ENCODE assay signal across 8 mouse cellular contexts in genomic region chr14:115041336-115042054, GRCm38 (mm10). TPM values are rescaled to one million over a fixed set of nuclear protein-coding genes. Genes with fewer than 3 reads are reported as not detected.
DNase-seq lines count a peak whose midpoint lies in the region; ATAC-seq and TF ChIP-seq lines count a peak whose summit lies in the region.

No protein-coding gene starts in this region.

- peaks cover 27% of the 10 kb centered on the region for H3K4me1 ChIP-seq in forebrain, embryonic 12.5 days
- peaks cover 29% of the 10 kb centered on the region for H3K4me1 ChIP-seq in hindbrain, embryonic 13.5 days (replicated peaks)
- H3K4me1 ChIP-seq in limb, embryonic 12.5 days (replicated peaks), result peaks cover 18% of the 10 kb centered on the region
- peaks cover 26% of the 10 kb centered on the region for H3K4me1 ChIP-seq in midbrain, embryonic 16.5 days (ENCODE audit: control insufficient read depth, insufficient read depth, low read length)
- H3K4me1 ChIP-seq in stomach, postnatal 0 days (replicated peaks; ENCODE audit: control insufficient read depth, insufficient read depth), result no peaks in the 10 kb centered on the region

- DNase-seq in heart, adult 18-20 months, result peak; percentile 22 to 39
- DNase-seq in heart, adult 8-10 months (ENCODE audit: low spot score), result no peak
- peak; percentile 54 for DNase-seq in adrenal gland, postnatal 10 days
- peak; percentile 46 for DNase-seq in stomach, postnatal 0 days (ENCODE audit: low spot score)

- peak overlapping the region; percentile 97 for H3K4me3 ChIP-seq in forebrain, embryonic 12.5 days (replicated peaks)
- H3K4me3 ChIP-seq in hindbrain, embryonic 13.5 days, result peak overlapping the region; percentile 90
- H3K4me3 ChIP-seq in limb, embryonic 12.5 days (replicated peaks), result peak overlapping the region; percentile 95
- H3K4me3 ChIP-seq in midbrain, embryonic 16.5 days (ENCODE audit: low read depth, low read length), result peak overlapping the region; percentile 90
- H3K4me3 ChIP-seq in stomach, postnatal 0 days (ENCODE audit: low read depth, low read length), result peak overlapping the region; percentile 90

- H3K4me2 ChIP-seq in forebrain, embryonic 12.5 days, result peak overlapping the region; percentile 83
- H3K4me2 ChIP-seq in hindbrain, embryonic 13.5 days, result peak overlapping the region; percentile 87
- H3K4me2 ChIP-seq in limb, embryonic 12.5 days, result peak overlapping the region; percentile 82
- H3K4me2 ChIP-seq in midbrain, embryonic 16.5 days (ENCODE audit: low read length), result peak overlapping the region; percentile 93
- peak overlapping the region; percentile 92 for H3K4me2 ChIP-seq in stomach, postnatal 0 days (replicated peaks; ENCODE audit: low read depth)

- peaks cover 4% of the 10 kb centered on the region for H3K27me3 ChIP-seq in forebrain, embryonic 12.5 days
- H3K27me3 ChIP-seq in hindbrain, embryonic 13.5 days, result peaks cover 6% of the 10 kb centered on the region
- H3K27me3 ChIP-seq in limb, embryonic 12.5 days, result no peaks in the 10 kb centered on the region
- no peaks in the 10 kb centered on the region; the same call in 1 of the 2 replicates for H3K27me3 ChIP-seq in midbrain, embryonic 16.5 days (ENCODE audit: control insufficient read depth, insufficient read depth, low read depth, low read length)
- H3K27me3 ChIP-seq in stomach, postnatal 0 days (ENCODE audit: control insufficient read depth, insufficient read depth, low read length), result no peaks in the 10 kb centered on the region

- H3K27ac ChIP-seq in forebrain, embryonic 12.5 days, result peak overlapping the region; percentile 97
- H3K27ac ChIP-seq in hindbrain, embryonic 13.5 days, result peak overlapping the region; percentile 95
- peak overlapping the region; percentile 97 for H3K27ac ChIP-seq in limb, embryonic 12.5 days
- H3K27ac ChIP-seq in midbrain, embryonic 16.5 days (ENCODE audit: low read length), result peak overlapping the region; percentile 90
- H3K27ac ChIP-seq in stomach, postnatal 0 days (replicated peaks), result peak overlapping the region; percentile 96

- no peak for TF ChIP-seq EP300 in stomach, postnatal 0 days (optimal IDR thresholded peaks at IDR 0.05)

- H3K9me3 ChIP-seq in forebrain, embryonic 12.5 days, result no peaks in the 10 kb centered on the region
- H3K9me3 ChIP-seq in hindbrain, embryonic 13.5 days, result no peaks in the 10 kb centered on the region
- H3K9me3 ChIP-seq in limb, embryonic 12.5 days, result no peaks in the 10 kb centered on the region
- no peaks in the 10 kb centered on the region for H3K9me3 ChIP-seq in midbrain, embryonic 16.5 days (replicated peaks; ENCODE audit: control insufficient read depth, low read length, poor library complexity, severe bottlenecking)
- no peaks in the 10 kb centered on the region for H3K9me3 ChIP-seq in stomach, postnatal 0 days (ENCODE audit: control insufficient read depth, low read length)

- 0% methylated on average over 40 of the region's 126 CpGs for WGBS in forebrain, embryonic 12.5 days
- WGBS in hindbrain, embryonic 13.5 days, result 1% methylated on average over 58 of the region's 126 CpGs
- 3% methylated on average over 55 of the region's 126 CpGs for WGBS in limb, embryonic 12.5 days
- 0% methylated on average over 40 of the region's 126 CpGs for WGBS in midbrain, embryonic 16.5 days
- 1% methylated on average over 15 of the region's 126 CpGs for WGBS in stomach, postnatal 0 days

- peak; percentile 35 for ATAC-seq in forebrain, embryonic 12.5 days (ENCODE audit: low FRiP score)
- ATAC-seq in hindbrain, embryonic 13.5 days (ENCODE audit: low FRiP score), result peak; percentile 40
- ATAC-seq in limb, embryonic 12.5 days (ENCODE audit: insufficient number of reproducible peaks, insufficient read depth, low FRiP score, low TSS enrichment, low read depth), result peak; percentile 9; the same call in 1 of the 2 replicates
- ATAC-seq in midbrain, embryonic 16.5 days, result peak; percentile 54
- peak; percentile 65 for ATAC-seq in stomach, postnatal 0 days (ENCODE audit: low FRiP score, low TSS enrichment)

- H3K9ac ChIP-seq in forebrain, embryonic 12.5 days, result peak overlapping the region; percentile 99
- H3K9ac ChIP-seq in hindbrain, embryonic 13.5 days, result peak overlapping the region; percentile 97
- H3K9ac ChIP-seq in limb, embryonic 12.5 days (replicated peaks), result peak overlapping the region; percentile 100
- peak overlapping the region; percentile 96 for H3K9ac ChIP-seq in midbrain, embryonic 16.5 days (ENCODE audit: low read depth, low read length)
- peak overlapping the region; percentile 95 for H3K9ac ChIP-seq in stomach, postnatal 0 days (ENCODE audit: low read length)

- peaks cover 30% of the 10 kb centered on the region for H3K36me3 ChIP-seq in forebrain, embryonic 12.5 days (replicated peaks)
- H3K36me3 ChIP-seq in hindbrain, embryonic 13.5 days, result peaks cover 21% of the 10 kb centered on the region
- peaks cover 36% of the 10 kb centered on the region for H3K36me3 ChIP-seq in limb, embryonic 12.5 days
- H3K36me3 ChIP-seq in midbrain, embryonic 16.5 days (ENCODE audit: control insufficient read depth, insufficient read depth, low read length), result peaks cover 4% of the 10 kb centered on the region; the same call in 1 of the 2 replicates
- peaks cover 3% of the 10 kb centered on the region; the same call in 1 of the 2 replicates for H3K36me3 ChIP-seq in stomach, postnatal 0 days (ENCODE audit: control insufficient read depth, insufficient read depth, low read length)

- TF ChIP-seq CTCF in stomach, postnatal 0 days (IDR thresholded peaks at IDR 0.05; ENCODE audit: low read depth), result no peak

RNA-seq across cellular contexts. Expression of gene Gpc5, which starts 50.5 kb away (rescaled TPM):
- not detected for total RNA-seq in heart, adult 18-20 months (2021)
- total RNA-seq in heart, adult 8-10 months (2022), result not detected
- total RNA-seq in adrenal gland, postnatal 10 days (2021), result under 1 TPM; 0.24 to 0.27 TPM
- polyA plus RNA-seq in forebrain, embryonic 12.5 days (2016; fragmentation: Nextera tagmentation; extraction: Ambion mirVana), result 0.91 and 1.3 TPM in 2 replicates
- 3.9 and 4.8 TPM in 2 replicates for polyA plus RNA-seq in hindbrain, embryonic 13.5 days (2015; fragmentation: Nextera tagmentation; extraction: Ambion mirVana)
- 1.2 TPM in 2 replicates for polyA plus RNA-seq in limb, embryonic 12.5 days (2016; fragmentation: Nextera tagmentation; extraction: Ambion mirVana)
- polyA plus RNA-seq in midbrain, embryonic 16.5 days (2015; fragmentation: Nextera tagmentation; extraction: Ambion mirVana), result 7.4 and 10.4 TPM in 2 replicates
- 0.07 and 0.21 TPM in 2 replicates for polyA plus RNA-seq in stomach, postnatal 0 days (2015; fragmentation: Nextera tagmentation; extraction: Ambion mirVana)

Comparison
In these comparisons a context has a peak if more than half of its experiments do, and no peak if none do; other contexts are left out.
1. ATAC-seq: peak in every context shown above with its lines; median percentile 65 in stomach, postnatal 0 days; 54 in midbrain, embryonic 16.5 days; 40 in hindbrain, embryonic 13.5 days; 35 in forebrain, embryonic 12.5 days; 9 in limb, embryonic 12.5 days.